In genomic region chr16:55895651-55896095, GRCm38 (mm10) we compare ENCODE assay signal across 8 mouse cellular contexts. TPM values are rescaled to one million over a fixed set of nuclear protein-coding genes. Genes with fewer than 3 reads are reported as not detected.
DNase-seq lines count a peak whose midpoint lies in the region; ATAC-seq lines count a peak whose summit lies in the region.

No protein-coding gene starts in this region.

- peak overlapping the region; percentile 87 for H3K4me2 ChIP-seq in lung, embryonic 15.5 days
- H3K4me2 ChIP-seq in lung, embryonic 16.5 days (ENCODE audit: low read depth, low read length), result peak overlapping the region; percentile 88

- H3K9me3 ChIP-seq in lung, embryonic 15.5 days, result no peaks in the 10 kb centered on the region
- no peaks in the 10 kb centered on the region for H3K9me3 ChIP-seq in hindbrain, embryonic 10.5 days
- H3K9me3 ChIP-seq in lung, embryonic 16.5 days (ENCODE audit: control insufficient read depth, low read length), result no peaks in the 10 kb centered on the region

- H3K27ac ChIP-seq in lung, embryonic 15.5 days, result peak overlapping the region; percentile 86
- no peak overlapping the region for H3K27ac ChIP-seq in brown adipose tissue, adult 24 weeks (replicated peaks; ENCODE audit: low read depth, low read length)
- H3K27ac ChIP-seq in hindbrain, embryonic 10.5 days, result peak overlapping the region; percentile 91
- peak overlapping the region; percentile 89 for H3K27ac ChIP-seq in lung, embryonic 16.5 days (ENCODE audit: low read length)

- H3K36me3 ChIP-seq in lung, embryonic 15.5 days, result no peaks in the 10 kb centered on the region
- peaks cover 4% of the 10 kb centered on the region; the same call in 1 of the 2 replicates for H3K36me3 ChIP-seq in hindbrain, embryonic 10.5 days
- no peaks in the 10 kb centered on the region for H3K36me3 ChIP-seq in lung, embryonic 16.5 days (ENCODE audit: control insufficient read depth, insufficient read depth, low read length)

- no peaks in the 10 kb centered on the region for H3K27me3 ChIP-seq in lung, embryonic 15.5 days
- H3K27me3 ChIP-seq in hindbrain, embryonic 10.5 days (ENCODE audit: insufficient read depth, poor library complexity, severe bottlenecking), result peaks cover 8% of the 10 kb centered on the region; the same call in 1 of the 2 replicates
- no peaks in the 10 kb centered on the region for H3K27me3 ChIP-seq in lung, embryonic 16.5 days (ENCODE audit: control insufficient read depth, insufficient read depth, low read depth, low read length)

- peak overlapping the region; percentile 54 for H3K9ac ChIP-seq in lung, embryonic 15.5 days
- H3K9ac ChIP-seq in lung, embryonic 16.5 days (ENCODE audit: low read length), result peak overlapping the region; percentile 80

- H3K4me3 ChIP-seq in lung, embryonic 15.5 days, result peak overlapping the region; percentile 65
- peak overlapping the region; percentile 70 for H3K4me3 ChIP-seq in brown adipose tissue, adult 24 weeks (ENCODE audit: insufficient read depth, low read depth, low read length)
- H3K4me3 ChIP-seq in hindbrain, embryonic 10.5 days, result peak overlapping the region; percentile 84
- H3K4me3 ChIP-seq in lung, embryonic 16.5 days (ENCODE audit: low read length), result peak overlapping the region; percentile 80

- peak; percentile 25; the same call in 1 of the 2 replicates for ATAC-seq in lung, embryonic 15.5 days (ENCODE audit: borderline replicate concordance, extremely low read depth, low FRiP score, low TSS enrichment)
- ATAC-seq in lung, embryonic 16.5 days (ENCODE audit: low read depth), result no peak; the same call in 1 of the 2 replicates

- no peak for DNase-seq in lung, postnatal 36 days
- no peak for DNase-seq in hindbrain, embryonic 10.5 days (ENCODE audit: low spot score)
- DNase-seq in urinary bladder, adult 2 months (ENCODE audit: low spot score), result no peak
- no peak for DNase-seq in layer of hippocampus, postnatal 14 days (ENCODE audit: low spot score in 2 of 2)
- DNase-seq in cerebellum, adult 9-11 months, result no peak

- H3K4me1 ChIP-seq in lung, embryonic 15.5 days, result peaks cover 23% of the 10 kb centered on the region; the same call in 1 of the 2 replicates
- no peaks in the 10 kb centered on the region for H3K4me1 ChIP-seq in brown adipose tissue, adult 24 weeks (ENCODE audit: control insufficient read depth, insufficient read depth, insufficient read length, low read length)
- H3K4me1 ChIP-seq in hindbrain, embryonic 10.5 days (replicated peaks), result peaks cover 20% of the 10 kb centered on the region
- peaks cover 7% of the 10 kb centered on the region for H3K4me1 ChIP-seq in lung, embryonic 16.5 days (replicated peaks; ENCODE audit: control insufficient read depth, insufficient read depth, low read length)

- 5% methylated on average over 9 of the region's 9 CpGs for WGBS in lung, embryonic 15.5 days
- 4% methylated on average over 9 of the region's 9 CpGs for whole genome bisulfite sequencing in hindbrain, embryonic 10.5 days
- 4% methylated on average over 9 of the region's 9 CpGs for WGBS in lung, embryonic 16.5 days

RNA-seq across cellular contexts. Expression of gene Nxpe3, which starts 0.6 kb away (rescaled TPM):
- polyA plus RNA-seq in lung, embryonic 15.5 days (2015; fragmentation: Nextera tagmentation; extraction: Ambion mirVana), result 1.2 and 1.3 TPM in 2 replicates
- polyA plus RNA-seq in brown adipose tissue, adult 24 weeks (2012; ENCODE audit: insufficient read depth, insufficient read length, missing spikeins), result 0.17 TPM in 1 of 2 replicates, not detected in the other
- 0.77 TPM in 2 replicates for polyA plus RNA-seq in hindbrain, embryonic 10.5 days (2016; fragmentation: Nextera tagmentation; extraction: Ambion mirVana)
- 0.99 and 1.1 TPM in 2 replicates for polyA plus RNA-seq in lung, embryonic 16.5 days (2015; fragmentation: Nextera tagmentation; extraction: Ambion mirVana)
- polyA plus RNA-seq in urinary bladder, adult 2 months (2012; rRNA removed), result 3.9 and 4.4 TPM in 2 replicates
- 10 to 100 TPM in 1 of 2 experiments, 1 to 10 TPM in 1; 9.3 to 10.2 TPM for total RNA-seq in layer of hippocampus, postnatal 14 days (2021)

RNA-seq across cellular contexts. Expression of gene Cep97, which starts 39.0 kb away (rescaled TPM):
- 9.7 and 10.7 TPM in 2 replicates for polyA plus RNA-seq in lung, embryonic 15.5 days (2015; fragmentation: Nextera tagmentation; extraction: Ambion mirVana)
- polyA plus RNA-seq in brown adipose tissue, adult 24 weeks (2012; ENCODE audit: insufficient read depth, insufficient read length, missing spikeins), result 1.4 and 2.0 TPM in 2 replicates
- polyA plus RNA-seq in hindbrain, embryonic 10.5 days (2016; fragmentation: Nextera tagmentation; extraction: Ambion mirVana), result 15.9 and 17.2 TPM in 2 replicates
- polyA plus RNA-seq in lung, embryonic 16.5 days (2015; fragmentation: Nextera tagmentation; extraction: Ambion mirVana), result 9.8 and 11.0 TPM in 2 replicates
- polyA plus RNA-seq in urinary bladder, adult 2 months (2012; rRNA removed), result 3.0 and 3.7 TPM in 2 replicates
- total RNA-seq in layer of hippocampus, postnatal 14 days (2021), result 10 to 100 TPM; 11.5 to 14.1 TPM

RNA-seq across cellular contexts. Expression of gene Nfkbiz, which starts 57.0 kb away (rescaled TPM):
- polyA plus RNA-seq in lung, embryonic 15.5 days (2015; fragmentation: Nextera tagmentation; extraction: Ambion mirVana), result 7.5 and 8.0 TPM in 2 replicates
- 4.2 and 6.9 TPM in 2 replicates for polyA plus RNA-seq in brown adipose tissue, adult 24 weeks (2012; ENCODE audit: insufficient read depth, insufficient read length, missing spikeins)
- 1.1 and 1.4 TPM in 2 replicates for polyA plus RNA-seq in hindbrain, embryonic 10.5 days (2016; fragmentation: Nextera tagmentation; extraction: Ambion mirVana)
- 10.4 and 11.0 TPM in 2 replicates for polyA plus RNA-seq in lung, embryonic 16.5 days (2015; fragmentation: Nextera tagmentation; extraction: Ambion mirVana)
- polyA plus RNA-seq in urinary bladder, adult 2 months (2012; rRNA removed), result 10.3 and 10.8 TPM in 2 replicates
- total RNA-seq in layer of hippocampus, postnatal 14 days (2021), result 1 to 10 TPM; 4.9 to 5.1 TPM
